Mouse (Mus musculus) v-Abl transformed pro-B cells (cell line): ENCODE measurements around the gene Parn.

Source experiments
- in situ Hi-C, 2 experiments: fragments of 400-800 bp; cut with MboI; formaldehyde crosslinking; loops; one replicate each; pipeline ENCODE4 v1.15.1; 2025; ENCODE audit not compliant: unreplicated experiment in 2 of 2

The Parn gene

GRCm38 (mm10) chr16:13667878-13668343 lies at the start of gene Parn:
Gene Parn (minus strand): TSS chr16:13668170.
- in situ Hi-C loops, result no loop called here

GRCm38 (mm10) chr16:13716821-13717553 lies 49.0 kb upstream of the Parn start:
- in situ Hi-C loops, result no loop called here

DNA sequence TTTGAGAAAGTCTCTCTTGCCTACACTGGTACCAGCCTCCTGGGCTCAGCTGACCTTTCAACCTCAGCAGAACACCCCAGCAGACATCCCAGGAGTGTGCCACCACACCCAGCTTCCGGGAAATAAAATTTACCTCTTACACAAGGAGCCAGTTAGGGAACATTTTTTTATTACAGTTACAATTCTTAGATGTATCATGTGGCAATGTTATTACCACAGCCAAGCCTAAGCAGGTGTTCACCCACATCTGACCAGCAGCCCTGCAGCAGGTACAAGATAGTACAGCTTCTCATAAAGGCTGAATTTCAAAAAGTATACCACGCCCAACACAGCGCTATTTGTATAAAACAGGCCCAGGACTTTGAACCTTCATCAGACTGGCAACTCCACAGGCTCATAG lies 46.9 kb upstream of the Parn start:
- in situ Hi-C loops, result no loop called here

GRCm38 (mm10) chr16:13704676-13705075 lies 36.7 kb upstream of the Parn start:
- in situ Hi-C loops, result no loop called here

DNA sequence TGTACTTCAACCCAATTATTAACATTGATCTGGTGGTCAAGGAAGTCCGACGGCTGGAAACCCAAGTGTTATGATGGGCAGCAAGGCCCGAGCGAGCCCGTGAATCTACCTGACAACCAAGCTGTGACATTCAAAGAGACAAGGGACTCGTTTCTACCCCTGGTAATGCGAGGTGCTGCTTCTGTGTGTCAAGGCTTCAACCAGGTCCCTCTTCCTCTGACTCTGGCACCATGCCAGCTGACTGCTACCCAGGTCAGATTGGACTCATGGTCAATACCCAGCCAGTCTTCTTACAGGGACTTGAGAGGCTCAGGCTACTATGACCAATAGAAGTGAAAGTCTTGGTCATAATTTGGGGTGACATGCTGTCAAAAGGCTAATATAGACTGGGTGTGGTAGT lies 34.2 kb upstream of the Parn start:
- in situ Hi-C loops, result no loop called here

DNA sequence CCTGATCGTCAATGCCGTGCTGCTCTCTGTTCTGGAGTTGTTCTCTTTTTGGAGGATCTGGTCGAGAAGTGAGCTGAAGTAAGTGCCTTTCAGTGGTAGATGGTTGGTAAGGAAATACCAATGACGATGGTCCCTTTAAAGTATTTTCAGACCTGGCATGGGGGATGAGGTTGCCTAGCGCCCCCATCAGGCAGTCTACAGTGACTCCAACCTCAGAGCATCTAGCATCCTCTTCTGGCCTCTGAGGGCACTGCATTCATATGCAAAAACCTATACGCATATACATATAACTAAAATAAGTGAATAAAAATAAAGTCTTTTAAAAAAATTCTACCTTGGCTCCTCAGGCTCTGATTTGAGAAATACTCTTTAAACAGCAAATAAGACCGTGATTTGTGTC lies 31.0 kb upstream of the Parn start:
- in situ Hi-C loops, result no loop called here

- in situ Hi-C loops, result loop anchor here in 1 of 2 experiments (10.0 kb wide), 1 partner anchor 486 kb away; the partner anchor contains the start of genes Marf1 and Nde1
Measured at GRCm38 (mm10) chr16:13678601-13679319, 10.8 kb upstream of the Parn start.

- in situ Hi-C loops, result loop anchor here in 1 of 2 experiments (10.0 kb wide), 1 partner anchor 490 kb away; the partner anchor contains the start of genes Marf1 and Nde1
Measured at GRCm38 (mm10) chr16:13674511-13674910, 6.5 kb upstream of the Parn start.

DNA sequence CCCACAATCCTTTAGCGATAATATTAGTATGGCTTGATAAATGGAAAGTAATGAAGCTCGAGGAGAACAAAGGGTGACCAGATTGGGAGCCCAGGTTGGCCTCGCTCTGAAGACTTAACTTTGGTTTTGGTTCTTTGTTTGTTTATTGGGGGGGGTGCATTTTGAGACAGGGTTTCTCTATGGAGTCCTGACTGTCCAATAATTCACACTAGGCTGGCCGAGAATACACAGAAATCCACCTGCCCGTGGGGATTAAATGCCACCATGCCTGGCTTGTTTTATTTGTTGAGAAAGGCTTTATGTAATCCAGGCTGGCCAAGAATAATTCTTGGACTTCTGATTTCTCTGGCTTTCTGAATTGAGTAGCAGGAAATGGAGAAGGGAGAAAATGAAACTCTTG lies 5.1 kb upstream of the Parn start:
- in situ Hi-C loops, result loop anchor here in 1 of 2 experiments (10.0 kb wide), 1 partner anchor 492 kb away; the partner anchor contains the start of genes Marf1 and Nde1

- in situ Hi-C loops, result loop anchor here in 1 of 2 experiments (10.0 kb wide), 1 partner anchor 492 kb away; the partner anchor contains the start of genes Marf1 and Nde1
Measured at GRCm38 (mm10) chr16:13672386-13672898, 4.5 kb upstream of the Parn start.

DNA sequence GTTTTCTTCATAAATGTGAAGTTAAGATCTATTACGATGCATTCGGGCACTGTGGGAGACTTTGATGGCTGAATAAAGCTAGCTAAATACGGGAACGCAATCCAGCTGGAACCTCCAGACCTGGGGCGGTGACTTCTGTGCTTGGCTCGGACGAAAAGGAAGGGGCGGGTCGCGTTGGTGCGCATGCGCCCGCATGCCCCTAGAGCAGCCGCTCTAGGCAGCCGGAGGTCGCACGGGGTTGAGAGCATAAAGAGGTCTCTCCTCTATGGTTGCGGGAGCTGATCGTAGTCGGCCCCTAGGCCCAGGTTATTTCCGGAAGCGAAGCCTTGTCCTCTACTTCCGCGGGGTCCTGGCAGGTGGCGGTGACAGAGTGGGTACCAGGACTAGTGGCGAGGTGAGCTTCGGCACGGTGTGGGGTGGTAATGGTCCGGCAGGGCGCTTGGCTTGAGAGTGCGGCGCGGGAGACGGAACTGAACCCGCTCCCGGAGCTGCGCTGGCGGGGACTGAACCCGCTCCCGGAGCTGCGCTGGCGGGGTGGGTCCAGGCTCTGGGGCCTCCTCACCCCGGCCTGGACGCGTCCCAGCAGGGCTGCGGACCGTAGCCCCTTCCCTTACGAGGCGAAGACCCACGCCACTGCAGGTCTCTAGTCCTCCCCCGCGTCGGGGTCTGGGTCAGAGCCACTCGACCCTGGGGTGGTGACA lies 3.9 kb upstream of the Parn start, which contains the start of the genes Bfar and 3110001I22Rik:
Bfar (plus strand) TSS at position 174 of the 701 bp plus-strand sequence.
3110001I22Rik (plus strand) TSS at position 245 of the 701 bp plus-strand sequence.
- in situ Hi-C loops, result loop anchor here in 1 of 2 experiments (10.0 kb wide), 1 partner anchor 493 kb away; the partner anchor contains the start of genes Marf1 and Nde1

DNA sequence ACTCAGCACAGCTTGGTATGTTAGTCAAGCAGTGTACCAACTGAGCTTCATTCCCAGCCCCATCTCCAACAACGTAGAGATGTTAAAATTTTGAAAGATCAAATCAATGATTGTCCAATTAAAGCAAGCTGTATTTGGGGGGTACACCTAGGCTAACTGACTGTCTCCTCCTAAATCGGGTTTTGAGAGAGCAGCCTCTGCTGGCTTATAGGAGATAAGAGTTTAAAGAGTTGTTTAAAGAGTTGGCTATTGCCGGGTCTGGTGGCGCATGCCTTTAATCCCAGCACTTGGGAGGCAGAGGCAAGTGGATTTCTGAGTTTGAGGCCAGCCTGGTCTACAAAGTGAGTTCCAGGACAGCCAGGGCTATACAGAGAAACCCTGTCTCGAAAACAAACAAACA lies 2.9 kb upstream of the Parn start:
- in situ Hi-C loops, result loop anchor here in 1 of 2 experiments (10.0 kb wide), 1 partner anchor 494 kb away; the partner anchor contains the start of genes Marf1 and Nde1

GRCm38 (mm10) chr16:13669282-13669681 lies 1.3 kb upstream of the Parn start:
- in situ Hi-C loops, result no loop called here

- in situ Hi-C loops, result no loop called here
Measured at GRCm38 (mm10) chr16:13668402-13669108, 585 bp upstream of the Parn start.

GRCm38 (mm10) chr16:13660736-13661135 lies 7.2 kb downstream of the Parn start:
- in situ Hi-C loops, result no loop called here

DNA sequence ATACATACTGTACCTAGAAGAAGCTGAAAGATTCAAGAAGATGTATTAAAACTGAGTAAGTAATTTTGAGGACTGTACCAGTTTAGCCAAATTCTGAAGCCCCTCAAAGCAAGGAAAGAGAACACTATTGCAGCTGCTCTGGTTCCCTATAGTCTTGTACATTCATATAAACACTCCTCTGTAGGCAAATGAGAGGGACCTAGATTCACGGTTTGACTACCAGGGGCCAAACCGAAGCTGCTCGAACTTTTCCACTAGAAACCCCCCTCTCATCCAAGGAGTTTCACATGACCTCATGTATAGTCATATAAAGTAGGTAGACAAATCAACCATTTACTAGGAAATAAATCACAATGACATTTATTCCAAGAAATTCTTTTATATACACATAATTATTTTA lies 9.1 kb downstream of the Parn start:
- in situ Hi-C loops, result no loop called here

- in situ Hi-C loops, result loop anchor here in 1 of 2 experiments (5.0 kb wide), 1 partner anchor 41 kb away; no protein-coding TSS in a partner anchor
Measured at GRCm38 (mm10) chr16:13645930-13646329, 22.0 kb downstream of the Parn start.

DNA sequence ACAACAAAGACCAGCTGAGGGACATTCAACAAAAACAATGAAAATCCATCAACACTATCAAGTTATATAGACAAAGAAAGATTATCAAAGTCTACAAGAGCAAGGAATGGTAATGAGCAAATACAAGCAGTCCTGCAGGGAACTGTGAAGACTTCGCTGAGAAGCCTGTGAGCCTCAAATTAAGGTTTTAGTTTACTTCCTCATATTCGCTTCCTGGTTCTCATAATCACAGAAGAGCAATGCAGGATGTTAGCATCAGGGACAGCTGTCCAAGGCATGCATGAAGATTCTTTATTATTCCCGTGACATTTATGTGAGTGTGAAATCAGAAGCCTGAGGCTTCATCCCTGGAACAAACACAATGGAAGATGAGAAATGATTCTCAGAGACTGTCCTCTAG lies 23.5 kb downstream of the Parn start:
- in situ Hi-C loops, result loop anchor here in 1 of 2 experiments (5.0 kb wide), 1 partner anchor 43 kb away; no protein-coding TSS in a partner anchor

DNA sequence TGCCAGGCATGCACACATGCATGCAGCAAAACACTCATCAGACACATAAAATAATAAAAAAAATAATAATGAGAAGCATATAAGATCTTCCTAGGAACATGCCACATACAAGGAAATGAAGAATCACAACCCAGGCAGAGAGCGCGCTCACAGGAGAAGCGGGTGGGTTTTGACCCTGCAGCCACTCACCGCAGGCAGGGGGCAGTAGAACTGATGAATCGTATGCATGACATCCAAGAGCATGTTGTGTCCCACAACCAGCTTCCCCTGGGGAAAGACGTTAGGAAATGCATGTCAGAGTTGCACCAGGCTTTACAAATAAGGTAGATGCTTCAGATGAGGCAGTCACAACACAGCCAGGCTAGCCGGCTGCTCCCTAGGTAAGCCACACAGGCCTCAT lies 27.9 kb downstream of the Parn start:
- in situ Hi-C loops, result loop anchor here in 1 of 2 experiments (5.0 kb wide), 1 partner anchor 47 kb away; no protein-coding TSS in a partner anchor
